Mouse (Mus musculus) gastrocnemius, adult 18-20 months (tissue): ENCODE measurements around the gene Gm20917. TPM values are rescaled to one million over a fixed set of nuclear protein-coding genes. Genes with fewer than 3 reads are reported as not detected.
"Not testable (repeated sequence)": the region's sequence is repeated elsewhere in the genome, so short reads cannot be mapped to it uniquely, and the experiment has no call there.

Experiments
- DNase-seq: peaks from one replicate; pipeline ENCODE4 v3.0.0; 2021; ENCODE audit warnings: low spot score
- long read RNA-seq, 2 experiments: library from polyadenylated mRNA; stranded (forward); transcript quantifications; one replicate each; pipeline ENCODE4 v2.0.0; 2021
- total RNA-seq, 2 experiments: library from RNA; stranded (reverse); gene quantifications; 2 replicates each; pipeline ENCODE4 v1.2.3; 2021

Gene Gm20917
- total RNA-seq, result not detected
- long read RNA-seq, experiment 1, result 0 reads
- long read RNA-seq, experiment 2, result 0 reads

GRCm38 (mm10) chrY:79151022-79151421, at the start of gene Gm20917:
Gm20917 (minus strand) TSS chrY:79151122.
- not testable (repeated sequence) for DNase-seq

Other genes with a start within 250 kb of the Gm20917 start
- not detected for gene Gm20916, start 168.4 kb upstream of the Gm20917 start, total RNA-seq